Mouse (Mus musculus): ENCODE results near the gene Prdx5.

DNA sequence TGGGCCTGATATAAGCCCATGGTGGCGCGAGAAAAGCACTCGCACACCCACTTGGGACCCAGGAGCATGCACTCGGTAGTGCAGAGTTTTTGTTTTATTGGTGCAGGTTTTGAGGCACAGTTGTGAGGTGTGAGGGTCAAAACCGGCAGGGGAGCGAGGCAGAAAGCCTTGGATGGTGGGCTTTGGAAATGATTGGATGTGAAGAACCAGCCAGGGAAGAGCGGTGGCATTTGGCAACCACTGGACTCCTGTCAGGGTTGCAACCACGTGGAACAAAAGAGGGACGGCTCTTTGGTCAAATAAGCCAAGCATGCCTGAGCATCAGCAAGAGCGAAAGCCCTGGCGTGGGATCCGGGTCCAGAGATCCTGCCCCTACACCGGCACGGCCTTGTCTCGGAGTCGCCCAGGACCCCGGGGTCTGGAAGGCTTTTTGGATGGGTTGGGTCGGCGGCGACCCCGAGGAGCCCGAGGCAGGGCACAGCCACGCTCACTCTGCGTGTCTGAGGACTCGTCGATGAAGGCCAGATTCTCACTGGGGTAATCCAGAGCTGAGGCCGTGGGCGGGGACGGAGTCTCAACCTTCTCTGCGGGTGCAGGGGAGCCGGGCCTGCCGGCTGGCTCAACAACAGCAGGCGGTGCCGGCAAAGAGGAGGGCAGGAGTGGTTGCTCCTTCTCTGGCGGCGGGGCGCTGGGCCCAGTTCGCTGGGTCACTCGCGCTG lies 15.9 kb upstream of the Prdx5 start:
- TF ChIP-seq POLR2A (IDR thresholded peaks at IDR 0.05; ENCODE audit: low read depth, low read length) (no peak), CTCF (conservative IDR thresholded peaks at IDR 0.05; ENCODE audit: insufficient read depth, insufficient read length, low read depth, low read length) (no peak)
